Mouse (Mus musculus) frontal cortex, postnatal 36 days (tissue): ENCODE measurements around the gene Dpy19l3.

Experiments used
- DNase-seq, 2 experiments: peaks; one replicate each; pipeline ENCODE4 v3.0.0; 2022; ENCODE audit warnings: low spot score in 2 of 2

Dpy19l3 gene

GRCm38 (mm10) chr7:35636874-35637273 lies 117.4 kb downstream of the Dpy19l3 start:
- peak in 1 of 2 experiments; percentile 50 for DNase-seq

- DNase-seq = peak in 1 of 2 experiments; percentile 37
These were observed 118.0 kb downstream of the Dpy19l3 start for GRCm38 (mm10) chr7:35636229-35636628.
